Mouse (Mus musculus) left cerebral cortex, postnatal 14 days (tissue): Measurements from ENCODE around the gene Fto. TPM values are rescaled to one million over a fixed set of nuclear protein-coding genes. Genes with fewer than 3 reads are reported as not detected.

Source experiments
- DNase-seq, 2 experiments: peaks; one replicate each; pipeline ENCODE4 v3.0.0; 2021 to 2022; ENCODE audit warnings: low spot score in 2 of 2, mixed read lengths in 1 of 2
- intact Hi-C: fragments of 180-260 bp; cut with DNase I; formaldehyde crosslinking; loops from one replicate; pipeline ENCODE4 v1.15.1; 2025
- long read RNA-seq, 2 experiments: library from polyadenylated mRNA; stranded (forward); transcript quantifications; one replicate each; pipeline ENCODE4 v2.0.0; 2021
- total RNA-seq, 2 experiments: library from RNA; stranded (reverse); gene quantifications; 2 replicates each; pipeline ENCODE4 v1.2.3; 2021

Gene Fto
- 100 to 1,000 TPM; 120 to 123 TPM for total RNA-seq
- long read RNA-seq, experiment 1, transcript Fto-201 (9 exons, 3,564 nt): major isoform, 36 of 45 reads
- long read RNA-seq, experiment 1, partial matches to known transcripts: 4 of 45 reads
- long read RNA-seq, experiment 1, other reads (novel, unspliced or antisense): 5 of 45 reads
- long read RNA-seq, experiment 2, transcript Fto-201 (9 exons, 3,564 nt): major isoform, 44 of 66 reads
- long read RNA-seq, experiment 2, partial matches to known transcripts: 11 of 66 reads
- long read RNA-seq, experiment 2, other reads (novel, unspliced or antisense): 10 of 66 reads

- peak; percentile 99 for DNase-seq
- intact Hi-C loops: no loop called here
Observed at GRCm38 (mm10) chr8:91312835-91313832, at the start of gene Fto, which contains the start of gene Rpgrip1l. Fto (plus strand) TSS chr8:91313525. Rpgrip1l (minus strand) TSS chr8:91313262.

- DNase-seq: no peak
- intact Hi-C loops: no loop called here
Observed at GRCm38 (mm10) chr8:91263939-91264338, 49.4 kb upstream of the Fto start.

GRCm38 (mm10) chr8:91264564-91264963 is 48.8 kb upstream of the Fto start:
- no peak for DNase-seq
- intact Hi-C loops: no loop called here

GRCm38 (mm10) chr8:91269374-91269958 is 43.9 kb upstream of the Fto start:
- no peak for DNase-seq
- intact Hi-C loops: no loop called here

GRCm38 (mm10) chr8:91273493-91273892 is 39.8 kb upstream of the Fto start:
- intact Hi-C loops: no loop called here

GRCm38 (mm10) chr8:91276337-91276736 is 37.0 kb upstream of the Fto start:
- intact Hi-C loops: no loop called here
- DNase-seq: no peak

More at GRCm38 (mm10) chr8:91273493-91273892, 39.8 kb upstream of the Fto start:
- DNase-seq: peak in 1 of 2 experiments; percentile 36

GRCm38 (mm10) chr8:91278060-91278459 is 35.3 kb upstream of the Fto start:
- DNase-seq: no peak
- intact Hi-C loops: no loop called here

- intact Hi-C loops: no loop called here
- no peak for DNase-seq
Observed at GRCm38 (mm10) chr8:91280467-91281212, 32.7 kb upstream of the Fto start.

GRCm38 (mm10) chr8:91281545-91281944 is 31.8 kb upstream of the Fto start:
- intact Hi-C loops: no loop called here
- no peak for DNase-seq

GRCm38 (mm10) chr8:91282655-91283054 is 30.7 kb upstream of the Fto start:
- peak in 1 of 2 experiments; percentile 22 for DNase-seq
- intact Hi-C loops: no loop called here

GRCm38 (mm10) chr8:91283815-91284214 is 29.5 kb upstream of the Fto start:
- no peak for DNase-seq
- intact Hi-C loops: no loop called here

GRCm38 (mm10) chr8:91286237-91286636 is 27.1 kb upstream of the Fto start:
- DNase-seq: no peak
- intact Hi-C loops: no loop called here

- intact Hi-C loops: no loop called here
- no peak for DNase-seq
Observed at GRCm38 (mm10) chr8:91290576-91290975, 22.7 kb upstream of the Fto start.

- no peak for DNase-seq
- intact Hi-C loops: no loop called here
Observed at GRCm38 (mm10) chr8:91295786-91296185, 17.5 kb upstream of the Fto start.

GRCm38 (mm10) chr8:91298672-91299071 is 14.7 kb upstream of the Fto start:
- intact Hi-C loops: no loop called here

GRCm38 (mm10) chr8:91304481-91305386 is 8.6 kb upstream of the Fto start:
- no peak for DNase-seq
- intact Hi-C loops: no loop called here

More at GRCm38 (mm10) chr8:91298672-91299071, 14.7 kb upstream of the Fto start:
- DNase-seq: no peak

GRCm38 (mm10) chr8:91312342-91312741 is 983 bp upstream of the Fto start:
- intact Hi-C loops: no loop called here
- DNase-seq: no peak

- no peak for DNase-seq
- intact Hi-C loops: no loop called here
Observed at GRCm38 (mm10) chr8:91317567-91318227, 4.4 kb downstream of the Fto start.
